Mouse (Mus musculus) cortical plate, adult 2 months (tissue): ENCODE measurements around the gene Pnpla3. TPM values are rescaled to one million over a fixed set of nuclear protein-coding genes. Genes with fewer than 3 reads are reported as not detected.
A peak's percentile ranks its signal among the peaks of the same experiment; 100 is the strongest.

Experiments
- H3K27ac ChIP-seq: fragments of 200-500 bp; 2 replicates; pipeline ENCODE4 v1.5.1; 2012; ENCODE audit warnings: low read length, control low read depth, inconsistent platforms; ENCODE audit not compliant: insufficient read depth
- H3K4me1 ChIP-seq: fragments of 200-500 bp; 2 replicates; pipeline ENCODE4 v1.6.1; 2011; ENCODE audit warnings: low read length; ENCODE audit not compliant: control insufficient read depth, insufficient read depth
- H3K4me3 ChIP-seq: fragments of 200-500 bp; 2 replicates; pipeline ENCODE4 v1.5.1; 2011; ENCODE audit warnings: mild to moderate bottlenecking, low read length, control low read depth; ENCODE audit not compliant: insufficient read depth
- CTCF ChIP-seq: fragments of 200-500 bp; IDR thresholded peaks from 2 replicates; pipeline ENCODE4 v1.5.1; 2011; ENCODE audit warnings: mild to moderate bottlenecking, control low read depth, low read length; ENCODE audit not compliant: insufficient read depth; ENCODE audit errors: extremely low read depth
- POLR2A ChIP-seq: fragments of 200-500 bp; IDR thresholded peaks from 2 replicates; pipeline ENCODE4 v1.6.1; 2011; ENCODE audit warnings: mild to moderate bottlenecking, low read length, control low read depth; ENCODE audit not compliant: insufficient read depth; ENCODE audit errors: extremely low read depth
- polyA plus RNA-seq: library from polyadenylated mRNA; depleted of rRNA; stranded (reverse); fragments of >200 nt; gene quantifications from 2 replicates; pipeline ENCODE4 v1.2.3, GENCODE M21; 2012

Gene Pnpla3
- polyA plus RNA-seq, 1 experiment = 20.4 TPM

GRCm38 (mm10) chr15:84196486-84197165 is 29.0 kb downstream of the Pnpla3 start:
- TF ChIP-seq CTCF = no peak
- TF ChIP-seq POLR2A = no peak
- Histone ChIP-seq H3K4me3 (no peak overlapping the region), H3K27ac (no peak overlapping the region), H3K4me1 (peaks cover 2% of the 10 kb centered on the region; the same call in 1 of the 2 replicates)

DNA sequence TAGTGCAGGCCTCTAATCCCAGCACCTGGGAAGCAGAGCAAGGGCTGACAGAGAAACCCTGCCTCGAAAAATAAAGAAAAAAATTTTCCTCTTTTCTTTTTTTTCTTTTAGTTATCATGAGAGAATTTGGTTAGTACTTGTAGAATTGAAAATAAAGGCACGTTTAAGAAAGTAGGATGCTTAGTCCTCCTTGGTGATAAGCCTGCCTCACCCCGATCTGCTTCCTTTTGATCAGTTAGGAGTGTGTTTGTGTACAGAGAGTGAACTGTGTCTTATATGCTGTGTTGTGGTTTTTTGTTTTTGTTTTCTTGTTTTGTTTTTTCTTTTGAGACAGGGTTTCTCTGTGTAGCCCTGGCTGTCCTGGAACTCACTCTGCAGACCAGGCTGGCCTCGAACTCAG is 39.7 kb downstream of the Pnpla3 start:
- no peaks in the 10 kb centered on the region for H3K4me1 ChIP-seq
- H3K27ac ChIP-seq = no peak overlapping the region
- H3K4me3 ChIP-seq = no peak overlapping the region
- no peak for TF ChIP-seq POLR2A
- TF ChIP-seq CTCF = no peak

GRCm38 (mm10) chr15:84209517-84210412 is 42.1 kb downstream of the Pnpla3 start:
- H3K4me1 ChIP-seq = no peaks in the 10 kb centered on the region
- TF ChIP-seq CTCF = no peak
- TF ChIP-seq POLR2A = no peak
- H3K4me3 ChIP-seq = no peak overlapping the region
- no peak overlapping the region for H3K27ac ChIP-seq

DNA sequence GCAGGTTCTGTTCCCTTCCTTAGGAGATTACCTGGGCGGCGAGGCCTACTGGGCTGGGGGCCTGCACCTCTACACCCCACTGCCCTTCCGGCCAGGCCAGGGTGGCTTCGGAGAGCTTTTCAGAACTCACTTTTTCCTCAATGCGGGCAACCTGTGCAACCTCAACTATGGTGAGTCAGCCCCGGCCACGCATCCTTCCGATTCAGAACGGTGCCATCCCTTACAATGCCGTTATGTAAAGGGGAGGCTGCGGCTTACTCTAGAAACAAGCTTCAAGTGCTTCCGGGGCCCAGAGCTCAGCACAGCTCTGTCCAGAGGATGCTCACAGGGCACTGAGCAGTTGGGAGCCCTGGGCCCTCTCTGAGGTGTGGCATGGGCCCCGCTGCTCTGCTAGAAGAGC is 42.8 kb downstream of the Pnpla3 start:
- TF ChIP-seq CTCF (no peak), POLR2A (no peak)
- Histone ChIP-seq H3K4me3 (no peak overlapping the region), H3K27ac (no peak overlapping the region), H3K4me1 (no peaks in the 10 kb centered on the region)

GRCm38 (mm10) chr15:84210941-84211340 is 43.3 kb downstream of the Pnpla3 start:
- Histone ChIP-seq H3K4me1 (no peaks in the 10 kb centered on the region), H3K4me3 (no peak overlapping the region), H3K27ac (no peak overlapping the region)
- TF ChIP-seq POLR2A (no peak), CTCF (no peak)

DNA sequence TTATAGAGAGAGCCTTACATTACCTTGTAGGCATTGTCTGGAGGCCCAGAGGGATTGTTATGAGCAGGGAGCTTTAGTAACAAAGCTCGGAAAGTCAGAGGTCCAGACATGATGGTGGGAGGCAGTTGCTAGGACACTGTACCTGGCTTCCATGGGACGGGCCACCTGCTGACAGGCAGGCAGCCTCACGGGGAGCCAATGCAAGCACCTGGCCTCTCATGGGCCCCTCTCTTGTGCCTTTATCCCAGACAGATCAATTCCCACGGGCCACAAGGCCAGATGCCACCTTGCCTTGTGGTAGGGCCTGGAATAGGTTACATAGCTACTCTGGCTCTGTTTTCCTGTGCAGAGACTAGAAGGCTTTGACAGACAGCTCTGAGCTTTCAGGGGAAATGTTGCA is 43.9 kb downstream of the Pnpla3 start:
- H3K4me1 ChIP-seq = no peaks in the 10 kb centered on the region
- no peak overlapping the region for H3K27ac ChIP-seq
- no peak for TF ChIP-seq CTCF
- H3K4me3 ChIP-seq = no peak overlapping the region

GRCm38 (mm10) chr15:84212031-84212755 is 44.6 kb downstream of the Pnpla3 start:
- no peak overlapping the region for H3K4me3 ChIP-seq
- H3K4me1 ChIP-seq = no peaks in the 10 kb centered on the region
- TF ChIP-seq CTCF (peak; percentile 99), POLR2A (no peak)
- H3K27ac ChIP-seq = no peak overlapping the region

DNA sequence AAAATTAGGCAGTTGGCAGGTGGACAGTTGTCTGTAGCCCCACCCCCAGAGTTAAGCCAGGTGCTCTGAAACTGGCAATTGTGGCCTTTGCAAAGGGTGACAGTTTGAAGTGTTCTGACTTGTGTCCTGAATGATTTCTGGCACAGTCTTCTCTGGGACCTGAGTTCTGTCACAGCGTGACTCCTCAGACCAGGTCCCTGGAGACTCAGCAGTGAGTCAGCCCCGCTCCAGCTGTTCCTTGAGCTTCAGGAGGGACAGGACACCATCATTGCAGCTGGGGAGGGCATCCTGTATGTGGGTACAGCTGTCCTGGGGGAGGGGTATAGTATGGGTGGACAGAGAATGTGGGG is 45.1 kb downstream of the Pnpla3 start:
- Histone ChIP-seq H3K4me3 (no peak overlapping the region), H3K4me1 (no peaks in the 10 kb centered on the region), H3K27ac (no peak overlapping the region)
- TF ChIP-seq POLR2A = no peak

DNA sequence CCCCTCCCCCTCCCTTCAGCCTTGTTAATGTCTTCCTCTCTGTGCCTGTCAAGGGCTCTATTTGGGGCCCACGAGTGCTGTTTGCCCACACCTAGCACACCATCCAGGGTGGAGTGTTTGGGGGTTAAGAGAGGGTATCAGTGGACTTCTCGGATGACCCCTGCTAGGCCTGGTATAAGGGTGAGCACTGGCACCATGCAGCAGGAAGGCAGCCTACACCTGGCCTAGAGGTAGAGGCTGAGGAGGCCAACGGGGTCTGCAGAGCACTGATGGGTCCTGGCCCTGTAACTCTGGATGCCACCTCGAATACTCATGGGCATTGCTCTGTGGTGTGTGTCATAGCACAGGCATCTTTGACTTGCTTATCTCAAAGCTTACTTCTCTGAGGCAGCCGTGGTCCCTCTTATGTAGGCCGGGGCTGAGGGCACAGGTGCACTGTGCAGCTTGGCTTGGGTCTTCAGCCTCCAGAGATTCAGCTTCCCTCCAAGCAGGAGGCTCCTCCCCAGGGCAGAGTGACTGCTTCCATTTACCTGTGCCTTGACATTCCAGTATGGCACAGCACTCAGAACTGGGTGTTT is 45.6 kb downstream of the Pnpla3 start:
- Histone ChIP-seq H3K27ac (no peak overlapping the region), H3K4me3 (no peak overlapping the region), H3K4me1 (no peaks in the 10 kb centered on the region)
- no peak for TF ChIP-seq POLR2A
- no peak for TF ChIP-seq CTCF
